Mouse (Mus musculus) erythroblast, embryonic 14.5 days (primary cell): ENCODE results near the gene Nek6. TPM values are rescaled to one million over a fixed set of nuclear protein-coding genes. Genes with fewer than 3 reads are reported as not detected.

Experiments
- H3K27me3 ChIP-seq: 2 replicates; pipeline ENCODE4 v1.6.1; 2012; ENCODE audit warnings: inconsistent platforms; ENCODE audit not compliant: control insufficient read depth
- H3K36me3 ChIP-seq: 2 replicates; pipeline ENCODE4 v1.6.1; 2012; ENCODE audit warnings: mild to moderate bottlenecking, inconsistent platforms; ENCODE audit not compliant: control insufficient read depth
- H3K4me1 ChIP-seq: 2 replicates; pipeline ENCODE4 v1.6.1; 2012; ENCODE audit warnings: inconsistent platforms; ENCODE audit not compliant: control insufficient read depth
- H3K4me3 ChIP-seq: replicated peaks from 2 replicates; pipeline ENCODE3; 2012; ENCODE audit warnings: moderate library complexity, mild to moderate bottlenecking, inconsistent platforms
- H3K9me3 ChIP-seq: 2 replicates; pipeline ENCODE4 v1.6.1; 2012; ENCODE audit warnings: low read length, inconsistent platforms, mixed read lengths; ENCODE audit not compliant: control insufficient read depth
- GATA1 ChIP-seq: IDR thresholded peaks from 2 replicates; pipeline ENCODE4 v1.6.1; 2012; ENCODE audit warnings: low read length, inconsistent platforms, mixed read lengths
- TAL1 ChIP-seq: IDR thresholded peaks from 3 replicates; pipeline ENCODE4 v1.6.1; 2012; ENCODE audit warnings: low read length, inconsistent platforms, mixed read lengths
- polyA plus RNA-seq: library from polyadenylated mRNA; stranded (reverse); fragments of >175 nt; gene quantifications from 2 replicates; pipeline ENCODE4 v1.2.3, GENCODE M21; 2012

Nek6 gene
- polyA plus RNA-seq, 1 experiment = 0.21 TPM

DNA sequence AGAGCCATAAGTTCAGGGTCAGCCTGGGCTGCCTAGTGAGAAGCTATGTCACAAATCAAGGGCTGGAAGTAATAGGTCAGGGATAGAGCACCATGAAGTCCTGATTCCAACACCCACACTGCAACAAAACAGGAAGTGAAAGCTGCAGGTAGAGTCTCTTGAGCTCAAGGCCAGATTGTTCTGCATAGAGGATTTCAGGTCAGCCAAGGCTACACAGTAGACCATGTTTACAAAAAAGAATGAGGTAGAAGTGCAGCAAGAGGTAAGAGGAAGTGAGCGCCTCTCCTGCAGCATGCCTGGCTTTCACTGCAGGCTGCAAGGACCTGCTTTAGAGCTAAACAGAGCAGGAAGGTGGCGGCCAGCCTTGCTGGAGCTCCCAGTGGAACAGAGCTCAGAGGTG is 63.3 kb downstream of the Nek6 start:
- H3K9me3 ChIP-seq = no peaks in the 10 kb centered on the region
- no peak overlapping the region for H3K4me3 ChIP-seq
- peaks cover 3% of the 10 kb centered on the region for H3K4me1 ChIP-seq
- H3K27me3 ChIP-seq = no peaks in the 10 kb centered on the region
- H3K36me3 ChIP-seq = peaks cover 32% of the 10 kb centered on the region
- TF ChIP-seq TAL1 (no peak), GATA1 (no peak)

GRCm38 (mm10) chr2:38578602-38579521 is 67.4 kb downstream of the Nek6 start:
- H3K36me3 ChIP-seq = peaks cover 46% of the 10 kb centered on the region

DNA sequence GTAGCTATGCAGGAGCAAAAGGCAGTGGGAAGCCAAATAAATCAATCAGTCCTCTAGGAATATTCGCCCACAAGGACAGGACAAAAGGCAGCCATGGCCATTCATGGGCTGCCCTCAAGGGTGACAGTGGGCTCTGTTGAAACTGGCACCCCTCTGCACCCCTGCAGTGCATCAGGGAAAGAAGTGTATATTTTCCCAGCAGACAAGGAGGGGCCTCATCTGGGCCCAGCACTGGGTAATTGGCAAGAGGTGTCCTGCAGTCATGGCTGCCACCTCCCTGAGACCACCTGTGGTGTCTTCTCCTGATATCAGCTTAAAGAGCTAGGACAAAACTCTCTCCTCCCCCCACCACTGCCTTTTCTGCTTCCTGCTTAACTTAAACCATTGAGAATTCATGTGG is 68.1 kb downstream of the Nek6 start:
- Histone ChIP-seq H3K36me3 (peaks cover 52% of the 10 kb centered on the region), H3K27me3 (no peaks in the 10 kb centered on the region), H3K9me3 (no peaks in the 10 kb centered on the region), H3K4me1 (peaks cover 6% of the 10 kb centered on the region), H3K4me3 (no peak overlapping the region)
- no peak for TF ChIP-seq TAL1
- TF ChIP-seq GATA1 = no peak

More at GRCm38 (mm10) chr2:38578602-38579521, 67.4 kb downstream of the Nek6 start:
- TF ChIP-seq GATA1 (no peak), TAL1 (no peak)
- Histone ChIP-seq H3K4me3 (no peak overlapping the region), H3K27me3 (no peaks in the 10 kb centered on the region), H3K4me1 (peaks cover 9% of the 10 kb centered on the region), H3K9me3 (no peaks in the 10 kb centered on the region)

DNA sequence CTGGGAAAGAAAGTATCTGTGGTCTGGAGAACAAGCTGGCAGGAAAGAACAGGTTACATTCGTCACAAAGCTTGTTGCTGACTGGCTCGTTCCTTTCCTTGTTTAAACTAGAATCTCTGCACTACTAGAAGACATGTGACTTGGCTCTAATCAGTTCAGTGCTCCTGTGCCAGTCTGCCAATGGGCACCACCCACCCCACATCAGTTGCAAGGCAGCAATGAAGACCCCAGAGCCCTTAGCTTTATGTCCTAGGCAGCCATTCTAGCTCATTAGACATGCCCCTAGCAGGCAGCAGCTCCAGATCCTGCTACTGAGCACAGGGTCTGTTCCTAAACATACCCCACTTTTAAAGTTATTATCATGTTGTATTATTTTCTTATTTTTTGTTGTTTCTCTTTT is 72.5 kb downstream of the Nek6 start:
- TF ChIP-seq TAL1 (no peak), GATA1 (no peak)
- Histone ChIP-seq H3K9me3 (no peaks in the 10 kb centered on the region), H3K27me3 (no peaks in the 10 kb centered on the region), H3K36me3 (peaks cover 82% of the 10 kb centered on the region), H3K4me3 (no peak overlapping the region), H3K4me1 (peaks cover 9% of the 10 kb centered on the region)

DNA sequence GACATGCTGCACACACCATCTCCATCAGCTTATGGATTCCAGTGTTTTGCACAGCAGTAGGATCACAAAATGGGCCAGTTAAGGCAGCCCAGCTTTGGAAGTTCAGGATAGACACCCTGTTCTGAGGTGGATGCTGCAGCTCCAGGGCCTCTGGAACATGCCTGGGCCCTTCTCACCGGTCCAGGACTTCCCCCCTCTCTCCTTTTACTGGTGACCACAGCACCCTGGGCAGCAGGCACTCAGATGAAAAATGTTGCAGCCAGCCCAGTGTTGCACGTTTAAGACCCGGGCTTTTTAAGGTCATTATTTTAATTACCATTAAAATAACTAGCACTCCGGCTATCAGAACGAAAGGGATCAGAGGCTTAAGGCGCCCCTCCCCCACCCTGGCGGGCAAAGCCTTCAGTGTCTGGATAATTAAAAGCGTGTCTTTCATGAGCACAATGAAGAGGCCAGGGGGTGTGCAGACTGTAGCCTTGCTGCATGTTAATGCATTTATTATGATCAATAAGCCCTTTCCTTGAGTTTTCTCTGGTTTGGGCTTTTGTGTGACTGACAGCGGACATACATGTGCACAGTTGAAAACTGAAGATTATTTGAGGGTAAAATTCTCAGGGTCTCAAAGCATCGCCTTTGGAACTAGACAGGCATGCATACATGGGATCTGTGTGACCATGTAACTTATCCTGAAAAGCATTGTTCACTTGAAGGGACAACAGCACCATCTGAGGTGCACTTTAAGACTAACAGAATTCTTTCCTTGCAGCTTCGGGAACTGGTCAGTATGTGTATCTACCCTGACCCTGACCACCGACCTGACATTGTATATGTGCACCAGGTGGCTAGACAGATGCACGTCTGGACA is 73.3 kb downstream of the Nek6 start:
- peaks cover 83% of the 10 kb centered on the region for H3K36me3 ChIP-seq
- H3K9me3 ChIP-seq = no peaks in the 10 kb centered on the region
- peaks cover 9% of the 10 kb centered on the region for H3K4me1 ChIP-seq
- no peak overlapping the region for H3K4me3 ChIP-seq
- TF ChIP-seq GATA1 = no peak
- TF ChIP-seq TAL1 = no peak
- H3K27me3 ChIP-seq = no peaks in the 10 kb centered on the region

GRCm38 (mm10) chr2:38585379-38585736 is 73.9 kb downstream of the Nek6 start:
- Histone ChIP-seq H3K4me3 (no peak overlapping the region), H3K36me3 (peaks cover 87% of the 10 kb centered on the region), H3K9me3 (no peaks in the 10 kb centered on the region), H3K27me3 (no peaks in the 10 kb centered on the region), H3K4me1 (peaks cover 9% of the 10 kb centered on the region)
- TF ChIP-seq TAL1 = no peak

DNA sequence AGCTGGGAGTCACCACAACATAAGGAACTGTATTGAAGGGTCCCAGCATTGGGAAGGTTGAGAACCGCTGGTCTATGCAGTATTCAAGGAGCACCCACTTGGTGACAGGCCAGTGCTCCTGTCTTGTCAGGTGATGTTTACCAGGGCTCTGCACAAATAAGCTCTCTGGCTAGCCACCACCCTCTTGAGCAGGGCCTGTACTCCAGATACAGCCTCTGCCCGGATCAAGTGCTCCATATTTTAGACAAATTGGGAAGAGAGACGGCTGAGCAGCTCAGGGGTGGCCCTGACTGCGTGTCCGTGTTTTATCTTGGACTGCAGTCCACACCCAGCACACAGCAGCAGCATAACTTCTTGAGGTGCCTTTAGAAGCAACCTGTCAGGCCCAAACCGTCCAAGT is 75.3 kb downstream of the Nek6 start:
- H3K36me3 ChIP-seq = peaks cover 87% of the 10 kb centered on the region

DNA sequence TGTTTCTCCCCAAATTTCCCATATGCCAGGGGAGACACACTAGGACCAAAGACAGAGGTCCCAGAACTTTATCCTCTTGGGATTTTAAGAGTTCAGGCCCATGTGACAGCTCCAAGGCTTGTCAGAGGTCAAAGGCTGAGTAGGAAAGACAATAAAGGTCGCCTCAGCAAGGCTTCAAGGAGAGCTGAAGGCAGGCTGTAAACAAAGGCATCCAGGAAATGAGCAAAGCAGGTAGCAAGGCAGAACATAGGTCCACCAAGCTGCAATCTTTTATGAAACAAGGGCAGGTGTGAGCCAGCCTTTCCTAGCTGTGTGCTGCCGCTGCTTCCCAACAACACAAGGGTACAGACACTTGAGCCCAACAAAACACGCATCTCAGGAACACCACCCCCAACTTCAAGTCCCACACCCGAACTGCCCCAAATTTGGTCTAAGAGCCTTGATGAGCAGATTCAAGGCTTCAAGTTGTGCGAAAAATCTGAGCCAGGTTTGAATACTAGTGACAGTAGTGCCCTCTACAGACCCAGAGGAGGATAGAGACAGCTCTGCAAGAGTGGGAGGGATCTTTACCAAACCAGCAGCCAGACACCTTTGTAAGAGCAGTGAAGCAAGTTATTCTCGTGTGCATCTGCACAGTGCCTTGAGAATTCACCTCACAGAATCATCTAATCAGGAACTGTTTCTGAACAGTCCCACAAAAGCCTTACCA is 80.5 kb downstream of the Nek6 start:
- Histone ChIP-seq H3K4me3 (no peak overlapping the region), H3K36me3 (peaks cover 74% of the 10 kb centered on the region), H3K9me3 (no peaks in the 10 kb centered on the region), H3K27me3 (no peaks in the 10 kb centered on the region), H3K4me1 (peaks cover 15% of the 10 kb centered on the region)
- TF ChIP-seq GATA1 = no peak
- TF ChIP-seq TAL1 = no peak

More for the DNA sequence above, 75.3 kb downstream of the Nek6 start:
- Histone ChIP-seq H3K4me1 (peaks cover 7% of the 10 kb centered on the region), H3K4me3 (no peak overlapping the region), H3K9me3 (no peaks in the 10 kb centered on the region), H3K27me3 (no peaks in the 10 kb centered on the region)
- no peak for TF ChIP-seq GATA1
- TF ChIP-seq TAL1 = no peak
